Mouse (Mus musculus): Measurements from ENCODE around the gene Cldnd1.

- TF ChIP-seq CTCF (IDR thresholded peaks at IDR 0.05; ENCODE audit: extremely low read depth, insufficient read depth, low read length) (no peak), POLR2A (IDR thresholded peaks at IDR 0.05; ENCODE audit: extremely low read depth, insufficient read depth, low read length) (no peak)
These were observed 514 bp downstream of the Cldnd1 start for GRCm38 (mm10) chr16:58728176-58728671.

All from cortical plate, adult 2 months (tissue).